Mouse (Mus musculus) right cerebral cortex, postnatal 10 days (tissue): ENCODE data around the gene Dhx40.

ENCODE experiments used
- DNase-seq, 2 experiments: peaks; one replicate each; pipeline ENCODE4 v3.0.0; 2021; ENCODE audit warnings: low spot score in 2 of 2

The Dhx40 gene

GRCm38 (mm10) chr11:86807505-86807989 is at the start of gene Dhx40:
Gene Dhx40 (minus strand): TSS chr11:86807746.
- DNase-seq, result peak; percentile 96 to 97

GRCm38 (mm10) chr11:86855639-86856425 is 48.3 kb upstream of the Dhx40 start:
- peak; percentile 70 to 78 for DNase-seq

GRCm38 (mm10) chr11:86853081-86853480 is 45.5 kb upstream of the Dhx40 start:
- DNase-seq, result peak in 1 of 2 experiments; percentile 34

GRCm38 (mm10) chr11:86852534-86853054 is 45.0 kb upstream of the Dhx40 start:
- no peak for DNase-seq

- DNase-seq, result no peak
Observed at GRCm38 (mm10) chr11:86851714-86852533, 44.4 kb upstream of the Dhx40 start.

GRCm38 (mm10) chr11:86851234-86851671 is 43.7 kb upstream of the Dhx40 start:
- no peak for DNase-seq

- no peak for DNase-seq
Observed at GRCm38 (mm10) chr11:86843831-86844230, 36.3 kb upstream of the Dhx40 start.

GRCm38 (mm10) chr11:86841261-86841660 is 33.7 kb upstream of the Dhx40 start:
- peak; percentile 42 to 48 for DNase-seq

- DNase-seq, result no peak
Observed at GRCm38 (mm10) chr11:86840511-86841154, 33.1 kb upstream of the Dhx40 start.

GRCm38 (mm10) chr11:86839716-86840447 is 32.3 kb upstream of the Dhx40 start:
- DNase-seq, result no peak

GRCm38 (mm10) chr11:86838792-86839191 is 31.2 kb upstream of the Dhx40 start:
- DNase-seq, result no peak

GRCm38 (mm10) chr11:86836366-86836765 is 28.8 kb upstream of the Dhx40 start:
- peak in 1 of 2 experiments; percentile 48 for DNase-seq

GRCm38 (mm10) chr11:86834628-86835338 is 27.2 kb upstream of the Dhx40 start:
- no peak for DNase-seq

GRCm38 (mm10) chr11:86834050-86834449 is 26.5 kb upstream of the Dhx40 start:
- DNase-seq, result no peak

- DNase-seq, result no peak
Observed at GRCm38 (mm10) chr11:86833153-86833552, 25.6 kb upstream of the Dhx40 start.

GRCm38 (mm10) chr11:86828396-86828795 is 20.9 kb upstream of the Dhx40 start:
- DNase-seq, result no peak

- no peak for DNase-seq
Observed at GRCm38 (mm10) chr11:86827476-86828245, 20.1 kb upstream of the Dhx40 start.

- no peak for DNase-seq
Observed at GRCm38 (mm10) chr11:86824433-86824832, 16.9 kb upstream of the Dhx40 start.

- DNase-seq, result no peak
Observed at GRCm38 (mm10) chr11:86822531-86822930, 15.0 kb upstream of the Dhx40 start.

GRCm38 (mm10) chr11:86819536-86819935 is 12.0 kb upstream of the Dhx40 start:
- no peak for DNase-seq
